Mouse (Mus musculus): Measurements from ENCODE around the gene Mfsd6. TPM values are rescaled to one million over a fixed set of nuclear protein-coding genes. Genes with fewer than 3 reads are reported as not detected.

The Mfsd6 gene
- total and polyA plus RNA-seq, 2 experiments from 2014 or later = 1.7 to 9.7 TPM

- no peaks in the 10 kb centered on the region for H3K27me3 ChIP-seq (ENCODE audit: control insufficient read depth, insufficient read depth, low read length)
- 29% methylated on average over 3 of the region's 3 CpGs for WGBS
- ATAC-seq (ENCODE audit: insufficient read depth, low read depth) = no peak
- DNase-seq (ENCODE audit: low spot score) = no peak
- H3K4me3 ChIP-seq (ENCODE audit: low read depth, low read length) = no peak overlapping the region
- no peak overlapping the region for H3K9ac ChIP-seq (replicated peaks; ENCODE audit: low read depth, low read length)
- H3K27ac ChIP-seq (ENCODE audit: low read depth) = no peak overlapping the region
- H3K36me3 ChIP-seq (replicated peaks; ENCODE audit: control insufficient read depth, insufficient read depth, low read length) = peaks cover 16% of the 10 kb centered on the region
- TF ChIP-seq CTCF (IDR thresholded peaks at IDR 0.05; ENCODE audit: low read depth) (no peak), EP300 (IDR thresholded peaks at IDR 0.05; ENCODE audit: low read depth) (no peak)
- no peaks in the 10 kb centered on the region for H3K9me3 ChIP-seq (replicated peaks; ENCODE audit: control insufficient read depth, low read length)
- H3K4me2 ChIP-seq (ENCODE audit: low read depth, low read length) = no peak overlapping the region
- H3K4me1 ChIP-seq (ENCODE audit: control insufficient read depth, insufficient read depth) = peaks cover 3% of the 10 kb centered on the region; the same call in 1 of the 2 replicates
These were observed 74.5 kb downstream of the Mfsd6 start for GRCm38 (mm10) chr1:52652601-52653253.

- 58% methylated on average over 5 of the region's 5 CpGs for WGBS
- Histone ChIP-seq H3K27me3 (ENCODE audit: control insufficient read depth, insufficient read depth, low read length) (no peaks in the 10 kb centered on the region), H3K4me2 (ENCODE audit: low read depth, low read length) (no peak overlapping the region), H3K9me3 (replicated peaks; ENCODE audit: control insufficient read depth, low read length) (no peaks in the 10 kb centered on the region), H3K27ac (ENCODE audit: low read depth) (no peak overlapping the region), H3K4me3 (ENCODE audit: low read depth, low read length) (no peak overlapping the region), H3K4me1 (ENCODE audit: control insufficient read depth, insufficient read depth) (peaks cover 3% of the 10 kb centered on the region; the same call in 1 of the 2 replicates), H3K36me3 (replicated peaks; ENCODE audit: control insufficient read depth, insufficient read depth, low read length) (peaks cover 29% of the 10 kb centered on the region), H3K9ac (replicated peaks; ENCODE audit: low read depth, low read length) (no peak overlapping the region)
- TF ChIP-seq CTCF (IDR thresholded peaks at IDR 0.05; ENCODE audit: low read depth) (no peak), EP300 (IDR thresholded peaks at IDR 0.05; ENCODE audit: low read depth) (no peak)
- ATAC-seq (ENCODE audit: insufficient read depth, low read depth) (no peak), DNase-seq (ENCODE audit: low spot score) (no peak)
These were observed 77.2 kb downstream of the Mfsd6 start for GRCm38 (mm10) chr1:52650066-52650465.

- DNase-seq (ENCODE audit: low spot score) (peak; percentile 75), ATAC-seq (ENCODE audit: insufficient read depth, low read depth) (peak; percentile 78)
- H3K4me3 ChIP-seq (ENCODE audit: low read depth, low read length) = no peak overlapping the region
These were observed 78.9 kb downstream of the Mfsd6 start for GRCm38 (mm10) chr1:52648153-52649027.

GRCm38 (mm10) chr1:52640736-52641135, 86.5 kb downstream of the Mfsd6 start:
- Histone ChIP-seq H3K4me3 (ENCODE audit: low read depth, low read length) (no peak overlapping the region), H3K9me3 (replicated peaks; ENCODE audit: control insufficient read depth, low read length) (no peaks in the 10 kb centered on the region), H3K9ac (replicated peaks; ENCODE audit: low read depth, low read length) (no peak overlapping the region), H3K27me3 (ENCODE audit: control insufficient read depth, insufficient read depth, low read length) (no peaks in the 10 kb centered on the region), H3K36me3 (replicated peaks; ENCODE audit: control insufficient read depth, insufficient read depth, low read length) (peaks cover 18% of the 10 kb centered on the region), H3K4me2 (ENCODE audit: low read depth, low read length) (no peak overlapping the region), H3K27ac (ENCODE audit: low read depth) (no peak overlapping the region), H3K4me1 (ENCODE audit: control insufficient read depth, insufficient read depth) (no peaks in the 10 kb centered on the region)
- whole genome bisulfite sequencing = 81% methylated on average over 4 of the region's 4 CpGs
- no peak for TF ChIP-seq CTCF (IDR thresholded peaks at IDR 0.05; ENCODE audit: low read depth)
- TF ChIP-seq EP300 (IDR thresholded peaks at IDR 0.05; ENCODE audit: low read depth) = no peak
- DNase-seq (ENCODE audit: low spot score) (no peak), ATAC-seq (ENCODE audit: insufficient read depth, low read depth) (no peak)

More at GRCm38 (mm10) chr1:52648153-52649027, 78.9 kb downstream of the Mfsd6 start:
- peaks cover 29% of the 10 kb centered on the region for H3K36me3 ChIP-seq (replicated peaks; ENCODE audit: control insufficient read depth, insufficient read depth, low read length)
- 68% methylated on average over 11 of the region's 11 CpGs for WGBS
- no peak overlapping the region for H3K4me2 ChIP-seq (ENCODE audit: low read depth, low read length)
- H3K27ac ChIP-seq (ENCODE audit: low read depth) = no peak overlapping the region
- no peaks in the 10 kb centered on the region for H3K9me3 ChIP-seq (replicated peaks; ENCODE audit: control insufficient read depth, low read length)
- no peaks in the 10 kb centered on the region for H3K27me3 ChIP-seq (ENCODE audit: control insufficient read depth, insufficient read depth, low read length)
- TF ChIP-seq CTCF (IDR thresholded peaks at IDR 0.05; ENCODE audit: low read depth) (peak; percentile 84), EP300 (IDR thresholded peaks at IDR 0.05; ENCODE audit: low read depth) (no peak)
- H3K9ac ChIP-seq (replicated peaks; ENCODE audit: low read depth, low read length) = no peak overlapping the region
- H3K4me1 ChIP-seq (ENCODE audit: control insufficient read depth, insufficient read depth) = peaks cover 3% of the 10 kb centered on the region; the same call in 1 of the 2 replicates

GRCm38 (mm10) chr1:52640266-52640665, 87.0 kb downstream of the Mfsd6 start:
- no peak overlapping the region for H3K4me2 ChIP-seq (ENCODE audit: low read depth, low read length)
- H3K27ac ChIP-seq (ENCODE audit: low read depth) = no peak overlapping the region
- H3K9me3 ChIP-seq (replicated peaks; ENCODE audit: control insufficient read depth, low read length) = no peaks in the 10 kb centered on the region
- peaks cover 15% of the 10 kb centered on the region for H3K36me3 ChIP-seq (replicated peaks; ENCODE audit: control insufficient read depth, insufficient read depth, low read length)
- H3K9ac ChIP-seq (replicated peaks; ENCODE audit: low read depth, low read length) = no peak overlapping the region
- TF ChIP-seq EP300 (IDR thresholded peaks at IDR 0.05; ENCODE audit: low read depth) = no peak
- no peaks in the 10 kb centered on the region for H3K4me1 ChIP-seq (ENCODE audit: control insufficient read depth, insufficient read depth)
- DNase-seq (ENCODE audit: low spot score) = no peak
- WGBS = 60% methylated on average over 6 of the region's 6 CpGs
- H3K4me3 ChIP-seq (ENCODE audit: low read depth, low read length) = no peak overlapping the region
- no peaks in the 10 kb centered on the region for H3K27me3 ChIP-seq (ENCODE audit: control insufficient read depth, insufficient read depth, low read length)
- ATAC-seq (ENCODE audit: insufficient read depth, low read depth) = no peak
